Mouse (Mus musculus): ENCODE results near the gene Tex36. TPM values are rescaled to one million over a fixed set of nuclear protein-coding genes. Genes with fewer than 3 reads are reported as not detected.

The Tex36 gene
- polyA plus RNA-seq (2012; rRNA removed), result not detected in 2 replicates

GRCm38 (mm10) chr7:133602058-133602457 lies at the start of gene Tex36:
Gene Tex36 (minus strand): TSS chr7:133602158.
- no peak for DNase-seq (ENCODE audit: extremely low spot score in 1 of 2, low spot score in 1 of 2)

GRCm38 (mm10) chr7:133645716-133646115 lies 43.8 kb upstream of the Tex36 start:
- no peak for DNase-seq (ENCODE audit: extremely low spot score in 1 of 2, low spot score in 1 of 2)

- peak; percentile 52 to 75 for DNase-seq (ENCODE audit: extremely low spot score in 1 of 2, low spot score in 1 of 2)
Observed at GRCm38 (mm10) chr7:133638821-133639220, 36.9 kb upstream of the Tex36 start.

GRCm38 (mm10) chr7:133638306-133638705 lies 36.3 kb upstream of the Tex36 start:
- DNase-seq (ENCODE audit: extremely low spot score in 1 of 2, low spot score in 1 of 2), result peak in 1 of 2 experiments; percentile 30

- DNase-seq (ENCODE audit: extremely low spot score in 1 of 2, low spot score in 1 of 2), result peak; percentile 96 to 97
Observed at GRCm38 (mm10) chr7:133637361-133638305, 35.7 kb upstream of the Tex36 start, which contains the start of gene Edrf1. Gene Edrf1 (plus strand): TSS chr7:133637543.

- peak; percentile 78 to 97 for DNase-seq (ENCODE audit: extremely low spot score in 1 of 2, low spot score in 1 of 2)
Observed at GRCm38 (mm10) chr7:133636738-133637352, 34.9 kb upstream of the Tex36 start.

- no peak for DNase-seq (ENCODE audit: extremely low spot score in 1 of 2, low spot score in 1 of 2)
Observed at GRCm38 (mm10) chr7:133634932-133635650, 33.1 kb upstream of the Tex36 start.

- DNase-seq (ENCODE audit: extremely low spot score in 1 of 2, low spot score in 1 of 2), result peak in 1 of 2 experiments; percentile 78
Observed at GRCm38 (mm10) chr7:133632476-133632875, 30.5 kb upstream of the Tex36 start.

- peak in 1 of 2 experiments; percentile 37 for DNase-seq (ENCODE audit: extremely low spot score in 1 of 2, low spot score in 1 of 2)
Observed at GRCm38 (mm10) chr7:133630821-133631220, 28.9 kb upstream of the Tex36 start.

GRCm38 (mm10) chr7:133627184-133627936 lies 25.4 kb upstream of the Tex36 start:
- no peak for DNase-seq (ENCODE audit: extremely low spot score in 1 of 2, low spot score in 1 of 2)

- DNase-seq (ENCODE audit: extremely low spot score in 1 of 2, low spot score in 1 of 2), result no peak
Observed at GRCm38 (mm10) chr7:133623226-133623625, 21.3 kb upstream of the Tex36 start.

- peak in 1 of 2 experiments; percentile 59 for DNase-seq (ENCODE audit: extremely low spot score in 1 of 2, low spot score in 1 of 2)
Observed at GRCm38 (mm10) chr7:133620721-133621120, 18.8 kb upstream of the Tex36 start.

- no peak for DNase-seq (ENCODE audit: extremely low spot score in 1 of 2, low spot score in 1 of 2)
Observed at GRCm38 (mm10) chr7:133612981-133613380, 11.0 kb upstream of the Tex36 start.

- peak in 1 of 2 experiments; percentile 51 for DNase-seq (ENCODE audit: extremely low spot score in 1 of 2, low spot score in 1 of 2)
Observed at GRCm38 (mm10) chr7:133609585-133609984, 7.6 kb upstream of the Tex36 start.

GRCm38 (mm10) chr7:133608631-133609340 lies 6.8 kb upstream of the Tex36 start:
- peak in 1 of 2 experiments; percentile 46 for DNase-seq (ENCODE audit: extremely low spot score in 1 of 2, low spot score in 1 of 2)

- no peak for DNase-seq (ENCODE audit: extremely low spot score in 1 of 2, low spot score in 1 of 2)
Observed at GRCm38 (mm10) chr7:133607883-133608575, 6.1 kb upstream of the Tex36 start.

GRCm38 (mm10) chr7:133607331-133607730 lies 5.4 kb upstream of the Tex36 start:
- DNase-seq (ENCODE audit: extremely low spot score in 1 of 2, low spot score in 1 of 2), result no peak

GRCm38 (mm10) chr7:133604427-133605081 lies 2.6 kb upstream of the Tex36 start:
- DNase-seq (ENCODE audit: extremely low spot score in 1 of 2, low spot score in 1 of 2), result no peak
